Mouse (Mus musculus) embryonic fibroblast, embryonic 13.5 days (primary cell): ENCODE results near the gene Ruvbl2. TPM values are rescaled to one million over a fixed set of nuclear protein-coding genes. Genes with fewer than 3 reads are reported as not detected.
"Not testable (repeated sequence)": the region's sequence is repeated elsewhere in the genome, so short reads cannot be mapped to it uniquely, and the experiment has no call there.

Experiments used
- H3K27ac ChIP-seq: 2 replicates; pipeline ENCODE4 v1.5.1; 2012; ENCODE audit warnings: low read length, control low read depth, inconsistent platforms; ENCODE audit not compliant: insufficient read depth
- H3K4me1 ChIP-seq: 2 replicates; pipeline ENCODE4 v1.6.1; 2011; ENCODE audit warnings: low read length; ENCODE audit not compliant: control insufficient read depth, insufficient read depth
- H3K4me3 ChIP-seq: 2 replicates; pipeline ENCODE4 v1.5.1; 2011; ENCODE audit warnings: mild to moderate bottlenecking, control low read depth, low read length; ENCODE audit not compliant: insufficient read depth
- CTCF ChIP-seq: IDR thresholded peaks from 2 replicates; pipeline ENCODE4 v1.5.1; 2011; ENCODE audit warnings: mild to moderate bottlenecking, control low read depth, low read length, moderate library complexity, borderline replicate concordance; ENCODE audit not compliant: insufficient read depth
- POLR2A ChIP-seq: IDR thresholded peaks from 2 replicates; pipeline ENCODE4 v1.6.1; 2011; ENCODE audit warnings: low read depth, mild to moderate bottlenecking, control low read depth, low read length, moderate library complexity
- polyA plus RNA-seq: library from polyadenylated mRNA; stranded (reverse); fragments of >200 nt; gene quantifications from 2 replicates; pipeline ENCODE4 v1.2.4, GENCODE M21; 2011; ENCODE audit warnings: low read depth; ENCODE audit not compliant: missing spikeins, insufficient read length

Ruvbl2 gene
- polyA plus RNA-seq, 1 experiment, result 74.6 TPM

GRCm38 (mm10) chr7:45403532-45404261, 34.2 kb downstream of the Ruvbl2 start:
- no peak for TF ChIP-seq CTCF
- TF ChIP-seq POLR2A, result no peak
- Histone ChIP-seq H3K4me1 (no peaks in the 10 kb centered on the region), H3K27ac (no peak overlapping the region), H3K4me3 (no peak overlapping the region)

GRCm38 (mm10) chr7:45401521-45402085, 36.3 kb downstream of the Ruvbl2 start:
- TF ChIP-seq POLR2A, result no peak
- TF ChIP-seq CTCF, result no peak
- H3K27ac ChIP-seq, result no peak overlapping the region
- no peaks in the 10 kb centered on the region for H3K4me1 ChIP-seq

GRCm38 (mm10) chr7:45396787-45397186, 41.1 kb downstream of the Ruvbl2 start:
- Histone ChIP-seq H3K27ac (peak overlapping the region; percentile 63; the same call in 1 of the 2 replicates), H3K4me1 (no peaks in the 10 kb centered on the region), H3K4me3 (no peak overlapping the region)
- TF ChIP-seq POLR2A (no peak), CTCF (no peak)

More at GRCm38 (mm10) chr7:45401521-45402085, 36.3 kb downstream of the Ruvbl2 start:
- H3K4me3 ChIP-seq, result no peak overlapping the region

GRCm38 (mm10) chr7:45396337-45396775, 41.5 kb downstream of the Ruvbl2 start:
- Histone ChIP-seq H3K4me3 (peak overlapping the region; percentile 45), H3K27ac (peak overlapping the region; percentile 63; the same call in 1 of the 2 replicates)
- not testable (repeated sequence) for H3K4me1 ChIP-seq

GRCm38 (mm10) chr7:45395578-45396336, 42.1 kb downstream of the Ruvbl2 start, which contains the start of gene Snrnp70:
Gene Snrnp70, minus strand, starts transcription at chr7:45395742.
- Histone ChIP-seq H3K4me3 (peak within 1 kb of the TSS; percentile 78), H3K27ac (peak within 1 kb of the TSS; percentile 84), H3K4me1 (no peaks in the 10 kb centered on the region)
- TF ChIP-seq POLR2A (peak; percentile 93), CTCF (no peak)

- no peaks in the 10 kb centered on the region for H3K4me1 ChIP-seq
- no peak for TF ChIP-seq POLR2A
- no peak for TF ChIP-seq CTCF
- H3K27ac ChIP-seq, result peak overlapping the region; percentile 84
- H3K4me3 ChIP-seq, result peak overlapping the region; percentile 78
These were observed 42.8 kb downstream of the Ruvbl2 start for GRCm38 (mm10) chr7:45395129-45395541.

- Histone ChIP-seq H3K4me1 (no peaks in the 10 kb centered on the region), H3K27ac (no peak overlapping the region), H3K4me3 (no peak overlapping the region)
- TF ChIP-seq POLR2A (no peak), CTCF (no peak)
These were observed 51.8 kb downstream of the Ruvbl2 start for GRCm38 (mm10) chr7:45386077-45386476.

GRCm38 (mm10) chr7:45376057-45376456, 61.8 kb downstream of the Ruvbl2 start:
- no peak overlapping the region for H3K4me3 ChIP-seq
- H3K4me1 ChIP-seq, result no peaks in the 10 kb centered on the region
- H3K27ac ChIP-seq, result no peak overlapping the region
- TF ChIP-seq CTCF (no peak), POLR2A (no peak)

- TF ChIP-seq POLR2A, result no peak
- TF ChIP-seq CTCF, result no peak
- no peak overlapping the region for H3K27ac ChIP-seq
- H3K4me1 ChIP-seq, result no peaks in the 10 kb centered on the region
- H3K4me3 ChIP-seq, result no peak overlapping the region
These were observed 63.3 kb downstream of the Ruvbl2 start for GRCm38 (mm10) chr7:45374620-45375019.
